In the genomic region with DNA sequence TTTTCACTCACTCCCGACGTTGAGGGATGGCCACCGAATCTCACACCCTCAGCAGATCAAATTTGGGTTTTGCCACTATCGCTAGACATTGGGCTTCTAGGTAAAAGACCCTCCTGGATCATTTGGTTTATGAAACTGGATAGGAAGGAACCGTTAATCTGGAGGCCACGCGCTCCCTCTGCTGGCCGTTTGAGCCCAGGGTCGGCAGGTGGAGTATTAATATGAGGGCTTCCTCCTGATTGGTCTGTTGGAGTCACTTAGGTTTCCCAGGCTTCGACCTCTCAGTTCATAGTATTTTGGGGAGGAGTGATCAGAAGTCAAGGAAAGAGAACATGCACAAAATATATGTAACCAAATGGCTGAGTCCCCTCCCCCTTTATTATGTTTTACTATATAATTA, we compare ENCODE assay signal across 8 mouse cellular contexts. TPM values are rescaled to one million over a fixed set of nuclear protein-coding genes. Genes with fewer than 3 reads are reported as not detected.
DNase-seq lines count a peak whose midpoint lies in the region; ATAC-seq and TF ChIP-seq lines count a peak whose summit lies in the region.

No protein-coding gene starts in this region.

- no peak overlapping the region for H3K4me2 ChIP-seq in midbrain, postnatal 0 days (ENCODE audit: low read depth, low read length, poor library complexity, severe bottlenecking)

- no peak overlapping the region for H3K4me3 ChIP-seq in left cerebral cortex, adult 2 months
- no peak overlapping the region for H3K4me3 ChIP-seq in midbrain, postnatal 0 days (ENCODE audit: low read depth, low read length)

- no peaks in the 10 kb centered on the region for H3K9me3 ChIP-seq in midbrain, postnatal 0 days (ENCODE audit: low read length)

- peak; percentile 66 for TF ChIP-seq CTCF in left cerebral cortex, adult 2 months (IDR thresholded peaks at IDR 0.05)
- peak; percentile 76 for TF ChIP-seq CTCF in midbrain, postnatal 0 days (IDR thresholded peaks at IDR 0.05)

- no peaks in the 10 kb centered on the region for H3K27me3 ChIP-seq in midbrain, postnatal 0 days (ENCODE audit: insufficient read depth, low read length)

- H3K36me3 ChIP-seq in midbrain, postnatal 0 days (ENCODE audit: insufficient read depth, low read length), result no peaks in the 10 kb centered on the region

- WGBS in midbrain, postnatal 0 days, result 48% methylated on average over 10 of the region's 10 CpGs

- intact Hi-C loops in left cerebral cortex, adult 2 months (cut with DNase I), result loop anchor here (5.0 kb wide), 1 partner anchor 96 kb away; no protein-coding TSS in a partner anchor

- no peak for ATAC-seq in midbrain, postnatal 0 days (ENCODE audit: low FRiP score)

- H3K4me1 ChIP-seq in midbrain, postnatal 0 days (ENCODE audit: insufficient read depth, low read length), result no peaks in the 10 kb centered on the region

- DNase-seq in kidney, adult 9 months, result peak; percentile 32
- DNase-seq in kidney, adult 11 months, result no peak
- peak; percentile 58 for DNase-seq in MN1 (ENCODE audit: low spot score)
- DNase-seq in cerebellum, adult 11-12 months, result peak; percentile 16
- DNase-seq in gastrocnemius, postnatal 10 days, result peak; percentile 51
- peak; percentile 29 to 42 for DNase-seq in left cerebral cortex, adult 2 months (ENCODE audit: extremely low spot score in 1 of 2, low spot score in 2 of 2)
- peak; percentile 40 for DNase-seq in midbrain, postnatal 0 days (ENCODE audit: low spot score)
- DNase-seq in T-cell, adult 2 months (ENCODE audit: low spot score), result no peak

- no peak overlapping the region for H3K27ac ChIP-seq in left cerebral cortex, adult 2 months
- H3K27ac ChIP-seq in midbrain, postnatal 0 days (ENCODE audit: low read depth, low read length), result no peak overlapping the region

- no peak overlapping the region for H3K9ac ChIP-seq in midbrain, postnatal 0 days (replicated peaks; ENCODE audit: low read length, poor library complexity, severe bottlenecking)

RNA-seq across cellular contexts. Expression of gene Zfp37, which starts 2.5 kb away (rescaled TPM):
- total RNA-seq in gastrocnemius, postnatal 10 days (2021), result 1 to 10 TPM; 3.0 to 3.3 TPM
- 10 to 100 TPM; 20.6 TPM for total RNA-seq in left cerebral cortex, adult 2 months (2021)
- total RNA-seq in midbrain, postnatal 0 days (2014; rRNA removed), result 25.1 and 30.3 TPM in 2 replicates
- 18.9 and 20.5 TPM in 2 replicates for polyA plus RNA-seq in midbrain, postnatal 0 days (2015; fragmentation: Nextera tagmentation; extraction: Ambion mirVana)

RNA-seq across cellular contexts. Expression of gene Slc31a2, which starts 34.0 kb away (rescaled TPM):
- 1 to 10 TPM; 6.6 to 9.2 TPM for total RNA-seq in gastrocnemius, postnatal 10 days (2021)
- total RNA-seq in left cerebral cortex, adult 2 months (2021), result 1 to 10 TPM; 8.0 to 8.4 TPM
- total RNA-seq in midbrain, postnatal 0 days (2014; rRNA removed), result 18.0 and 23.8 TPM in 2 replicates
- polyA plus RNA-seq in midbrain, postnatal 0 days (2015; fragmentation: Nextera tagmentation; extraction: Ambion mirVana), result 12.0 and 13.2 TPM in 2 replicates

Comparison
In these comparisons a context has a peak if more than half of its experiments do, and no peak if none do; other contexts are left out.
1. DNase-seq: peak in kidney, adult 9 months (single experiment), MN1 (single experiment), cerebellum, adult 11-12 months (single experiment), gastrocnemius, postnatal 10 days (single experiment), left cerebral cortex, adult 2 months (2 of 2) and midbrain, postnatal 0 days (single experiment); none in kidney, adult 11 months (single experiment) and T-cell, adult 2 months (single experiment).